Mouse (Mus musculus) lung, postnatal 25 days (tissue): ENCODE measurements around the gene Tmem198.

ENCODE experiments used
- DNase-seq: peaks from one replicate; pipeline ENCODE4 v3.0.0; 2022; ENCODE audit warnings: low spot score

The Tmem198 gene

GRCm38 (mm10) chr1:75478916-75479634 is at the start of gene Tmem198, which contains the start of gene Chpf:
Gene Tmem198, plus strand, starts transcription at chr1:75479532.
Gene Chpf, minus strand, starts transcription at chr1:75479307.
- DNase-seq, result peak; percentile 96

- DNase-seq, result peak; percentile 84
Measured at GRCm38 (mm10) chr1:75435475-75436328, 43.6 kb upstream of the Tmem198 start, which contains the start of gene Gmppa. Gene Gmppa, plus strand, starts transcription at chr1:75435930.

- no peak for DNase-seq
Measured at GRCm38 (mm10) chr1:75438782-75439181, 40.5 kb upstream of the Tmem198 start.

- no peak for DNase-seq
Measured at GRCm38 (mm10) chr1:75440661-75441060, 38.7 kb upstream of the Tmem198 start.

- DNase-seq, result no peak
Measured at GRCm38 (mm10) chr1:75441471-75441996, 37.8 kb upstream of the Tmem198 start.

GRCm38 (mm10) chr1:75442171-75442570 is 37.2 kb upstream of the Tmem198 start:
- no peak for DNase-seq

GRCm38 (mm10) chr1:75442811-75443210 is 36.5 kb upstream of the Tmem198 start:
- DNase-seq, result no peak

- DNase-seq, result no peak
Measured at GRCm38 (mm10) chr1:75443247-75444024, 35.9 kb upstream of the Tmem198 start.

- DNase-seq, result no peak
Measured at GRCm38 (mm10) chr1:75444208-75444607, 35.1 kb upstream of the Tmem198 start.

GRCm38 (mm10) chr1:75445141-75445701 is 34.1 kb upstream of the Tmem198 start:
- DNase-seq, result no peak

- peak; percentile 75 for DNase-seq
Measured at GRCm38 (mm10) chr1:75445751-75446611, 33.4 kb upstream of the Tmem198 start.

GRCm38 (mm10) chr1:75446656-75447055 is 32.7 kb upstream of the Tmem198 start:
- no peak for DNase-seq

GRCm38 (mm10) chr1:75447265-75448051 is 31.9 kb upstream of the Tmem198 start:
- DNase-seq, result no peak

GRCm38 (mm10) chr1:75448052-75448431 is 31.3 kb upstream of the Tmem198 start:
- no peak for DNase-seq

- no peak for DNase-seq
Measured at GRCm38 (mm10) chr1:75448937-75449336, 30.4 kb upstream of the Tmem198 start.

- DNase-seq, result no peak
Measured at GRCm38 (mm10) chr1:75449377-75450135, 29.8 kb upstream of the Tmem198 start.

GRCm38 (mm10) chr1:75450314-75451005 is 28.9 kb upstream of the Tmem198 start, which contains the start of gene Asic4:
Gene Asic4, plus strand, starts transcription at chr1:75450436.
- DNase-seq, result no peak

GRCm38 (mm10) chr1:75451900-75452299 is 27.4 kb upstream of the Tmem198 start:
- no peak for DNase-seq
